Mouse (Mus musculus): ENCODE data around the gene Vwf.

- TF ChIP-seq POLR2A (IDR thresholded peaks at IDR 0.05; ENCODE audit: insufficient read length, low read depth) (no peak), E2F4 (IDR thresholded peaks at IDR 0.05; ENCODE audit: insufficient read depth) (no peak)
Observed at GRCm38 (mm10) chr6:125578647-125579011, 32.1 kb downstream of the Vwf start.

Measured in myocyte (in vitro differentiated cells).